Mouse (Mus musculus): ENCODE results near the gene Rab17.

Rab17 gene

GRCm38 (mm10) chr1:90969347-90969784 is at the start of gene Rab17:
Rab17 (minus strand) TSS chr1:90969661.
- DNase-seq (ENCODE audit: low spot score in 2 of 2), result no peak

GRCm38 (mm10) chr1:91017111-91017758 is 47.8 kb upstream of the Rab17 start:
- DNase-seq (ENCODE audit: low spot score in 2 of 2), result no peak

GRCm38 (mm10) chr1:91015571-91015970 is 46.1 kb upstream of the Rab17 start:
- no peak for DNase-seq (ENCODE audit: low spot score in 2 of 2)

- DNase-seq (ENCODE audit: low spot score in 2 of 2), result no peak
Observed at GRCm38 (mm10) chr1:91013803-91014202, 44.3 kb upstream of the Rab17 start.

- no peak for DNase-seq (ENCODE audit: low spot score in 2 of 2)
Observed at GRCm38 (mm10) chr1:91011336-91011735, 41.9 kb upstream of the Rab17 start.

GRCm38 (mm10) chr1:91010716-91011115 is 41.3 kb upstream of the Rab17 start:
- no peak for DNase-seq (ENCODE audit: low spot score in 2 of 2)

- DNase-seq (ENCODE audit: low spot score in 2 of 2), result no peak
Observed at GRCm38 (mm10) chr1:91010216-91010615, 40.8 kb upstream of the Rab17 start.

GRCm38 (mm10) chr1:91009266-91009665 is 39.8 kb upstream of the Rab17 start:
- DNase-seq (ENCODE audit: low spot score in 2 of 2), result no peak

DNA sequence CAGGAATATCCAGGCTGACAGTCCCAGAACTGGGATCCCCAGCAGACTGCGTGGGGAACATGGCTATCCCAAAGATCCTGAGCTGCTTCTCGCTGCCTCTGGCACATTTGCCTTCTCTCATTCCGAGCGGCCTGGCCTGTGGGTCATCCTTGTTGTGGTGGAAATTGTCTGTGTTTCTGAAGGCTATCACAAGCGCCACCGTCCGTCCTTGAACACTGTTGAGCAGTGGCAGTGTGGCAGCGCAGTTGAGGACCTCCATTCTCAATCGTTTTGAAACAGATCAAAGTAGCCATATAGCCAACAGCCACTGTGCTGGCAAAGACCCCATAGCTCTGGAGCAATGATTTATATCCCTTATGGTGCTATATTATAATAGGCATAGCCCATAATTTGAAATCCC is 39.3 kb upstream of the Rab17 start:
- no peak for DNase-seq (ENCODE audit: low spot score in 2 of 2)

GRCm38 (mm10) chr1:91008147-91008682 is 38.8 kb upstream of the Rab17 start:
- no peak for DNase-seq (ENCODE audit: low spot score in 2 of 2)

- DNase-seq (ENCODE audit: low spot score in 2 of 2), result no peak
Observed at GRCm38 (mm10) chr1:91006708-91007107, 37.2 kb upstream of the Rab17 start.

GRCm38 (mm10) chr1:91006037-91006436 is 36.6 kb upstream of the Rab17 start:
- no peak for DNase-seq (ENCODE audit: low spot score in 2 of 2)

GRCm38 (mm10) chr1:91003522-91004253 is 34.2 kb upstream of the Rab17 start:
- DNase-seq (ENCODE audit: low spot score in 2 of 2), result no peak

- DNase-seq (ENCODE audit: low spot score in 2 of 2), result no peak
Observed at GRCm38 (mm10) chr1:91002641-91003040, 33.2 kb upstream of the Rab17 start.

DNA sequence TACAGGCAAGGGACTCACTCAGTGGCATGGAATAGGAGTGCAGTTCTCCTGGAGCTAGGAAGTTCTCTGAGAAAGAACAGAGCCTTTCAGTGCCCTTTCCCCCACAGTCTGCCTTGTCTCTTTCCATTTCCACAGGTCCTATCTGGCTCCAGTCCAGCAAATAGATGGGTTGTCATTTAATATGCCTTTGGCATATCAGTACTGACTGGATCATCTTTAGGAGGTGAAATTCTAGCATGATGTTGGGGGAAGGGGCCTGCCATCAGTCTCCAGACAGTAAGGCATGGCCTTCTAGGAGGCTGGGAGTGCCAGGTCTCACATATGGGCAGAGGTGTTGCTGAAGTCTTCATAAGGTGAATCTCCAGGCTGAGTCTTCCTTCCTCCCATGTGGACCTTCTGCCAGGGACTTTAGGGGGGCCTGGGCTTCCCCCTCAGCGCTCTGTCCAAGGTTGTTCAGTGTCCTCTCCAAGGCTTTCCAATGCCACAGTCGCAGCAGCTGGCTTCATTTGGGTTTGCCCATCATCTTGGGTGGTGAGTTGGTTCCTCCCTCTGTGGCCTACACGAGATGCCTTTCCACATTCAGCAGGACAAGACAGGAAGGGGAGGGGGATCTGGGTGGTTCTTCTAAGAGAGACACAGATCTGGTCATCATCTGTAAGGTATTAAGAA is 32.5 kb upstream of the Rab17 start:
- no peak for DNase-seq (ENCODE audit: low spot score in 2 of 2)

GRCm38 (mm10) chr1:91001101-91001500 is 31.6 kb upstream of the Rab17 start:
- no peak for DNase-seq (ENCODE audit: low spot score in 2 of 2)

DNA sequence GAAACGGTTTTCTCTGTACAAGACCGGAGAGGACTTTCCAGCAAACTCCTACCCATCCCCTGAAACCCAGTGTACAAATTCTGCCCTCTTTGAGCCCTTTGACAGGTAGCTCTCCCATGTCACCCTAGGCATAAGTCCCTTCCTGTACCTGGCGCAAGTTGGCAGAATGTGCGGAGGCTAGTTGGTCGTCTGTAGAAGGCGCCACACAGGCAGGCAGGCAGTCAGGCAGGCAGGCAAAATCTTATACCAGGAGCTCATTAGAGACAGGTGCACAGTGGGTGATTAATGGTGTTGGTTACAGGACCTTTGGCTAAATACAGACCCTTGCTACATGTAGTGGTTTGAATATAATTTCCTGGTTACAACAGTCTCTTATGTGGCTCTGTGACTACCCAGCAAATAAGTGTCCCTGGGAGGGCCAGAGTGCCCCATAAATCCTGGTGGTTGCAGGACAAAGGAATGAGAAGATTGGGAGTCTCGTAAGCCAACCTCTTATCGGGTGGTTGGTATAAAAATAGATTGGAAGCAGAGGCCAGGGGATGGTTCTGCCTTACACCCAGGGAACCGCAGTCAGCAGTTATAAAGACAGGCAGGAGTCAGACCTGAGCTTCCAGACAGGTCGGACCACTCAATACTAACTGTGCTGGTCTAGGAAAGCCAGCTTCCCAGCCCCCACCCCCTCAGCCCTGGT is 30.6 kb upstream of the Rab17 start:
- no peak for DNase-seq (ENCODE audit: low spot score in 2 of 2)

- peak in 1 of 2 experiments; percentile 43 for DNase-seq (ENCODE audit: low spot score in 2 of 2)
Observed at GRCm38 (mm10) chr1:90998891-90999611, 29.6 kb upstream of the Rab17 start.

DNA sequence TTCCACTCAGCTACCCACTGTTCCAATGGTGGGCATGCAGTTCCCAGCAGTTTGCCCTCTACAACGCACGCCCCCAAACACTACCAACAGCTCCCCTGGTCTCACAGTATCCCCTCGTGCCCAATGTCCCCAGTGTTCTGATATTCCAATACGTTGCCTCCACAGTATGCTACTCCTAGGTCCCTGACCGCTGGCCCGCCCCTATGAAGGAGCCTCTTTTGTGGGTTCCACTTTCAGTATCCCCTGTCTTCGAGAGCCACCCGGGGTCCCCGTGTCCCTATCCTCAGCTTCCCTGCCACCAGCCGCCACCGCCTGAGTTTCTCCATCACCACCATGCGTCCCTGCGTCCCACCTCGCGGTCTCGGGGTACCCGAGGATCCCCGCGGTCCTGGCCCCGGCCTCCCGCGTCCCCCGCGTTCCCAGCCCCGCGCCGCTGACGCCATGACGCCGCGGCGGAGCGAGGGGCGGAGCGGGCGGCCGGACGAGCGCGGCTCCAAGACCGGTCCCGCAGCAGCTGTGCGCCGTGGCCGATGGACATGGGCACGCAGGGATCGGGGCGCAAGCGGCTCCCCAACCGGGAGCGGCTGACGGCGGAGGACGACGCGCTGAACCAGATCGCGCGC is 28.9 kb upstream of the Rab17 start, which contains the start of gene Lrrfip1:
Lrrfip1 (plus strand) TSS at position 470 of the 623 bp plus-strand sequence.
- DNase-seq (ENCODE audit: low spot score in 2 of 2), result peak; percentile 59 to 66

GRCm38 (mm10) chr1:90997641-90998040 is 28.2 kb upstream of the Rab17 start:
- no peak for DNase-seq (ENCODE audit: low spot score in 2 of 2)

- DNase-seq (ENCODE audit: low spot score in 2 of 2), result no peak
Observed at GRCm38 (mm10) chr1:90997136-90997535, 27.7 kb upstream of the Rab17 start.

All from right cerebral cortex, adult 2 months (tissue).